Mouse (Mus musculus) E14TG2a.4 (cell line): ENCODE measurements around the gene Gm38392.

Experiments
- CTCF ChIP-seq: conservative IDR thresholded peaks from 2 replicates; pipeline ENCODE4 v1.5.1; 2014; ENCODE audit warnings: low read length
- NANOG ChIP-seq: IDR thresholded peaks from 2 replicates; pipeline ENCODE4 v1.6.1; 2014; ENCODE audit warnings: borderline replicate concordance, low read length, mixed read lengths

- TF ChIP-seq CTCF: no peak
- TF ChIP-seq NANOG: no peak
Measured at GRCm38 (mm10) chr3:88227976-88228375, 59.0 kb downstream of the Gm38392 start.
